Comparison of ENCODE assay signal across 17 mouse cellular contexts in genomic region chr15:26869197-26869596, GRCm38 (mm10). TPM values are rescaled to one million over a fixed set of nuclear protein-coding genes. Genes with fewer than 3 reads are reported as not detected.
"Had no signal": no experiment of that assay in that cellular context is flagged by ENCODE, and none has a peak within 500 bp of the region (broad histone marks: within the 10 kb centered on the region; RNA-seq: fewer than 3 reads in every experiment).

No protein-coding gene starts in this region.

- H3K9ac ChIP-seq: liver, embryonic 15.5 days; liver, postnatal 0 days; lung, embryonic 15.5 days; midbrain, embryonic 12.5 days; midbrain, embryonic 15.5 days; neural tube, embryonic 12.5 days had no signal

- H3K36me3 ChIP-seq: liver, embryonic 15.5 days; lung, embryonic 15.5 days; midbrain, embryonic 12.5 days; midbrain, embryonic 15.5 days; neural tube, embryonic 12.5 days had no signal

- H3K27ac ChIP-seq: liver, embryonic 15.5 days; lung, embryonic 15.5 days; midbrain, embryonic 12.5 days; midbrain, embryonic 15.5 days; neural tube, embryonic 12.5 days had no signal

- H3K4me1 ChIP-seq: liver, embryonic 15.5 days; megakaryocyte, embryonic 14.5 days had no signal

- H3K4me2 ChIP-seq: liver, embryonic 15.5 days; lung, embryonic 15.5 days; midbrain, embryonic 12.5 days; midbrain, embryonic 15.5 days; neural tube, embryonic 12.5 days had no signal

- ATAC-seq: liver, postnatal 0 days; midbrain, embryonic 15.5 days had no signal

- H3K27me3 ChIP-seq: liver, embryonic 15.5 days; lung, embryonic 15.5 days; megakaryocyte, embryonic 14.5 days; midbrain, embryonic 12.5 days; midbrain, embryonic 15.5 days; neural tube, embryonic 12.5 days had no signal

- DNase-seq: liver, postnatal 0 days; lung, adult 2 months; lung, postnatal 10 days; lung, postnatal 4 days; right cerebral cortex, postnatal 14 days; right cerebral cortex, postnatal 4 days; spleen, adult 18-20 months; thymus, adult 2 months; thymus, postnatal 25 days; thymus, postnatal 4 days had no signal

- H3K4me3 ChIP-seq: liver, embryonic 15.5 days; lung, embryonic 15.5 days; midbrain, embryonic 12.5 days; midbrain, embryonic 15.5 days; neural tube, embryonic 12.5 days had no signal

- H3K9me3 ChIP-seq: liver, embryonic 15.5 days; lung, embryonic 15.5 days; midbrain, embryonic 12.5 days; midbrain, embryonic 15.5 days; neural tube, embryonic 12.5 days had no signal

RNA-seq across cellular contexts. Expression of gene Fbxl7, which starts 26.2 kb away (rescaled TPM):
- total RNA-seq: monocyte, adult 5-6 weeks had no signal
